ENCODE assay signal across 8 mouse cellular contexts in genomic region chr19:25238121-25238520, GRCm38 (mm10). TPM values are rescaled to one million over a fixed set of nuclear protein-coding genes. Genes with fewer than 3 reads are reported as not detected.
DNase-seq lines count a peak whose midpoint lies in the region; ATAC-seq and TF ChIP-seq lines count a peak whose summit lies in the region.

No protein-coding gene starts in this region.

- H3K4me3 ChIP-seq in lung, embryonic 14.5 days (ENCODE audit: low read depth, low read length) = peak overlapping the region; percentile 64
- H3K4me3 ChIP-seq in heart, postnatal 0 days (ENCODE audit: low read depth, low read length) = peak overlapping the region; percentile 62
- peak overlapping the region; percentile 58; the same call in 1 of the 2 replicates for H3K4me3 ChIP-seq in liver, embryonic 12.5 days
- peak overlapping the region; percentile 66 for H3K4me3 ChIP-seq in stomach, embryonic 14.5 days (ENCODE audit: low read depth, low read length)

- peak overlapping the region; percentile 59 for H3K9ac ChIP-seq in lung, embryonic 14.5 days
- peak overlapping the region; percentile 61; the same call in 1 of the 2 replicates for H3K9ac ChIP-seq in heart, postnatal 0 days (replicated peaks; ENCODE audit: low read depth, low read length)
- H3K9ac ChIP-seq in liver, embryonic 12.5 days = no peak overlapping the region
- no peak overlapping the region for H3K9ac ChIP-seq in stomach, embryonic 14.5 days (replicated peaks; ENCODE audit: low read depth, low read length)

- no peak for ATAC-seq in lung, embryonic 14.5 days (ENCODE audit: insufficient read depth)
- ATAC-seq in heart, postnatal 0 days (ENCODE audit: insufficient read depth, low read depth) = no peak
- ATAC-seq in liver, embryonic 12.5 days = no peak
- ATAC-seq in stomach, embryonic 14.5 days (ENCODE audit: insufficient number of reproducible peaks, insufficient read depth, low FRiP score, low read depth) = no peak
- no peak for ATAC-seq in inflammation-experienced regulatory T-cells, adult 6 months
- no peak for ATAC-seq in megakaryocyte, adult 5-6 weeks (ENCODE audit: poor library complexity, severe bottlenecking)

- no peaks in the 10 kb centered on the region for H3K4me1 ChIP-seq in lung, embryonic 14.5 days (ENCODE audit: insufficient read depth)
- peaks cover 18% of the 10 kb centered on the region for H3K4me1 ChIP-seq in heart, postnatal 0 days (ENCODE audit: control insufficient read depth, insufficient read depth)
- peaks cover 7% of the 10 kb centered on the region; the same call in 1 of the 2 replicates for H3K4me1 ChIP-seq in liver, embryonic 12.5 days
- peaks cover 5% of the 10 kb centered on the region; the same call in 1 of the 2 replicates for H3K4me1 ChIP-seq in stomach, embryonic 14.5 days (ENCODE audit: control insufficient read depth, insufficient read depth, low read length)

- no peak for TF ChIP-seq CTCF in lung, embryonic 14.5 days (IDR thresholded peaks at IDR 0.05; ENCODE audit: low read depth)
- no peak for TF ChIP-seq CTCF in heart, postnatal 0 days (IDR thresholded peaks at IDR 0.05; ENCODE audit: low read depth)

- 6% methylated on average over 13 of the region's 13 CpGs for WGBS in lung, embryonic 14.5 days
- WGBS in heart, postnatal 0 days = 9% methylated on average over 13 of the region's 13 CpGs
- 7% methylated on average over 13 of the region's 13 CpGs for WGBS in liver, embryonic 12.5 days (ENCODE audit: insufficient replicate concordance)
- WGBS in stomach, embryonic 14.5 days = 6% methylated on average over 13 of the region's 13 CpGs

- peak overlapping the region; percentile 96 for H3K4me2 ChIP-seq in lung, embryonic 14.5 days
- peak overlapping the region; percentile 77 for H3K4me2 ChIP-seq in heart, postnatal 0 days (ENCODE audit: low read depth, low read length)
- peak overlapping the region; percentile 72 for H3K4me2 ChIP-seq in liver, embryonic 12.5 days
- H3K4me2 ChIP-seq in stomach, embryonic 14.5 days (replicated peaks; ENCODE audit: low read depth, low read length) = peak overlapping the region; percentile 96

- TF ChIP-seq EP300 in heart, postnatal 0 days (IDR thresholded peaks at IDR 0.05; ENCODE audit: low read depth) = no peak

- H3K27ac ChIP-seq in lung, embryonic 14.5 days (ENCODE audit: low read depth) = no peak overlapping the region
- peak overlapping the region; percentile 5; the same call in 1 of the 2 replicates for H3K27ac ChIP-seq in heart, postnatal 0 days (ENCODE audit: low read depth)
- H3K27ac ChIP-seq in liver, embryonic 12.5 days = no peak overlapping the region
- no peak overlapping the region for H3K27ac ChIP-seq in stomach, embryonic 14.5 days (ENCODE audit: low read length)

- H3K27me3 ChIP-seq in lung, embryonic 14.5 days (ENCODE audit: insufficient read depth, low read length) = peaks cover 25% of the 10 kb centered on the region
- H3K27me3 ChIP-seq in heart, postnatal 0 days (ENCODE audit: control insufficient read depth, insufficient read depth, low read length) = peaks cover 21% of the 10 kb centered on the region; the same call in 1 of the 2 replicates
- H3K27me3 ChIP-seq in liver, embryonic 12.5 days (replicated peaks) = peaks cover 64% of the 10 kb centered on the region
- 0 out of 2 replicates have a peak, but pooled peaks cover 3% of the 10 kb centered on the region for H3K27me3 ChIP-seq in stomach, embryonic 14.5 days (ENCODE audit: control insufficient read depth, insufficient read depth, low read length)

- DNase-seq in lung, embryonic 14.5 days = no peak
- DNase-seq in lung, postnatal 14 days = no peak
- no peak for DNase-seq in heart, postnatal 0 days (ENCODE audit: low spot score)
- DNase-seq in left cerebral cortex, postnatal 4 days = no peak

- no peaks in the 10 kb centered on the region for H3K36me3 ChIP-seq in lung, embryonic 14.5 days (ENCODE audit: insufficient read depth)
- H3K36me3 ChIP-seq in heart, postnatal 0 days (replicated peaks; ENCODE audit: control insufficient read depth, insufficient read depth, low read length) = no peaks in the 10 kb centered on the region
- no peaks in the 10 kb centered on the region for H3K36me3 ChIP-seq in liver, embryonic 12.5 days
- H3K36me3 ChIP-seq in stomach, embryonic 14.5 days (ENCODE audit: control insufficient read depth, insufficient read depth, low read length) = no peaks in the 10 kb centered on the region

- no peaks in the 10 kb centered on the region for H3K9me3 ChIP-seq in lung, embryonic 14.5 days (ENCODE audit: low read depth, low read length)
- H3K9me3 ChIP-seq in heart, postnatal 0 days (replicated peaks; ENCODE audit: control insufficient read depth, low read length) = no peaks in the 10 kb centered on the region
- no peaks in the 10 kb centered on the region for H3K9me3 ChIP-seq in liver, embryonic 12.5 days (replicated peaks)
- H3K9me3 ChIP-seq in stomach, embryonic 14.5 days (ENCODE audit: control insufficient read depth, low read depth, low read length) = no peaks in the 10 kb centered on the region

- intact Hi-C loops in left cerebral cortex, postnatal 4 days (cut with DNase I) = no loop called here

RNA-seq across cellular contexts. Expression of gene Kank1, which starts 1.3 kb away (rescaled TPM):
- polyA plus RNA-seq in lung, embryonic 14.5 days (2014; fragmentation: Nextera tagmentation; extraction: Ambion mirVana) = 16.2 and 18.5 TPM in 2 replicates
- 41.2 and 53.5 TPM in 2 replicates for total RNA-seq in heart, postnatal 0 days (2014; rRNA removed; ENCODE audit: low replicate concordance)
- 26.2 and 27.0 TPM in 2 replicates for polyA plus RNA-seq in heart, postnatal 0 days (2015; fragmentation: Nextera tagmentation; extraction: Ambion mirVana)
- polyA plus RNA-seq in liver, embryonic 12.5 days (2016; fragmentation: Nextera tagmentation; extraction: Ambion mirVana) = 7.8 and 8.0 TPM in 2 replicates
- polyA plus RNA-seq in stomach, embryonic 14.5 days (2014; fragmentation: Nextera tagmentation; extraction: Ambion mirVana) = 21.8 and 24.7 TPM in 2 replicates
- 10 to 100 TPM; 10.7 to 13.4 TPM for total RNA-seq in left cerebral cortex, postnatal 4 days (2021)
- polyA plus RNA-seq in inflammation-experienced regulatory T-cells, adult 6 months (2017; shearing (Covaris generic)) = not detected
- not detected in 2 replicates for total RNA-seq in megakaryocyte, adult 5-6 weeks (2015)
- not detected in 2 replicates for total RNA-seq in megakaryocyte, adult 5-6 weeks (2017)

Comparison
In these comparisons a context has a peak if more than half of its experiments do, and no peak if none do; other contexts are left out.
1. H3K9ac ChIP-seq: peak in lung, embryonic 14.5 days (single experiment) and heart, postnatal 0 days (single experiment); none in liver, embryonic 12.5 days (single experiment) and stomach, embryonic 14.5 days (single experiment).
2. Peak in every context shown above with its lines, with median percentiles within 50 percentile points of each other: H3K4me2 ChIP-seq and H3K4me3 ChIP-seq.